Mouse (Mus musculus): Measurements from ENCODE around the gene Brd7.

DNA sequence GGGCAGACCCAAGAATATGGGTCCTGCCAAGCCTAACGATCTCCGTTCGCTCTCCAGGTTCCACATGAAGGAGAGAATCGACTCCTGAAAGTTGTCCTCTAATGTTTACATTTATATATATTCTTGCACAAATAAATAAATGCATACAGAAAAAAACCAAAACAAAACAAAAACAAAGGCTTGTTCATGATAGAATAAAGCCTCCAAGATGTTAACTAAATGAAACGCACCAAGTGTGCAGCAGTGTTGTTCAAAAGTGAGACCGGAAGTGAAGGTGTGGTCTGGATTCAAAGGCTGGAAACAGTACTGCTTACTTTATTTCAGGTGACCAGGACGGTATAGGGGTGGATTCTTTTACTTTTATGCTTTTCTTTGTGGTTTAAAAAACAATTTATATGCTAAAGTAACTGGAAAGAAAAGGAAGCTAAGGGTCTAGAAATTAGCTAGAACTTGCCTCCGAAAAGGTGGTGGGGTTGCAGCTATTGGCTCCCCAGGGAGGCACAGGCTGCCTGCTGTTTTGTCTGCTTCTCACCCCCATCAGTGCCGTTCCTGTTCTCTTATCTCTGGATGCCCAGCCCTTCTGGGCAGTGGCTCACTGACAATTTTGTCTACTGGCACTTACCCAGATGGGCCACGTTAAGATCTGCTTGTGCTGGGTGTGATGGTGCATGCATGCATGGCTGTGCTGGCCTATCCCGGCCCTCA, 604 bp upstream of the Brd7 start:
- TF ChIP-seq CTCF (IDR thresholded peaks at IDR 0.05; ENCODE audit: extremely low read depth, insufficient read length, insufficient replicate concordance, low read depth, low read length) (no peak), POLR2A (IDR thresholded peaks at IDR 0.05; ENCODE audit: low read depth, low read length) (no peak)
